Mouse (Mus musculus) hindbrain, postnatal 0 days (tissue): ENCODE data around the gene Traf3ip2. TPM values are rescaled to one million over a fixed set of nuclear protein-coding genes. Genes with fewer than 3 reads are reported as not detected.

Experiments
- ATAC-seq: fragments of 200-750 bp; cut with Nextera tagmentation; 2 replicates; pipeline ENCODE4 v1.8.0; 2017; ENCODE audit warnings: mild to moderate bottlenecking, moderate TSS enrichment, moderate library complexity
- DNase-seq: peaks from one replicate; pipeline ENCODE4 v3.0.0-alpha.2; 2015; ENCODE audit warnings: low spot score
- H3K27ac ChIP-seq: fragments of 300-500 bp; sonication (generic); 2 replicates; pipeline ENCODE4 v1.5.1; 2014; ENCODE audit warnings: mild to moderate bottlenecking
- H3K27me3 ChIP-seq: fragments of 300-500 bp; sonication (generic); 2 replicates; pipeline ENCODE4 v1.6.1; 2014; ENCODE audit warnings: low read length, mixed read lengths; ENCODE audit not compliant: insufficient read depth
- H3K36me3 ChIP-seq: fragments of 300-500 bp; sonication (generic); 2 replicates; pipeline ENCODE4 v1.6.1; 2014; ENCODE audit warnings: low read length, mixed read lengths; ENCODE audit not compliant: insufficient read depth
- H3K4me1 ChIP-seq: fragments of 300-500 bp; sonication (generic); 2 replicates; pipeline ENCODE4 v1.6.1; 2014; ENCODE audit warnings: antibody characterized with exemption, low read length, mixed read lengths; ENCODE audit not compliant: insufficient read depth
- H3K4me2 ChIP-seq: fragments of 300-500 bp; sonication (generic); 2 replicates; pipeline ENCODE4 v1.6.1; 2014; ENCODE audit warnings: low read depth, mild to moderate bottlenecking, low read length, moderate library complexity, mixed read lengths
- H3K4me3 ChIP-seq: fragments of 300-500 bp; sonication (generic); 2 replicates; pipeline ENCODE4 v1.5.1; 2014; ENCODE audit warnings: low read length
- H3K9ac ChIP-seq: fragments of 300-500 bp; sonication (generic); replicated peaks from 2 replicates; pipeline ENCODE4 v1.6.1; 2014; ENCODE audit warnings: mild to moderate bottlenecking, low read length, moderate library complexity, mixed read lengths
- H3K9me3 ChIP-seq: fragments of 300-500 bp; sonication (generic); 2 replicates; pipeline ENCODE4 v1.6.1; 2016; ENCODE audit warnings: low read length, mixed read lengths
- CTCF ChIP-seq: IDR thresholded peaks from 2 replicates; pipeline ENCODE4 v1.5.1; 2016; ENCODE audit warnings: antibody characterized with exemption, control low read depth, low read depth
- WGBS: fragments of 180-500 bp; shearing (Covaris S2); extraction: QIAGEN DNeasy Blood & Tissue Kit; methylation state at CpG from one replicate; pipeline ENCODE4 v1.1.7; 2014; 5-methylcytosine and 5-hydroxymethylcytosine counted together
- polyA plus RNA-seq: library from polyadenylated mRNA; unstranded; fragments of >200 nt; fragmentation: Nextera tagmentation; extraction: Ambion mirVana; gene quantifications from 2 replicates; pipeline ENCODE4 v1.2.1, GENCODE M21; 2015
- total RNA-seq: library from RNA; depleted of rRNA; stranded (reverse); fragments of >200 nt; gene quantifications from 2 replicates; pipeline ENCODE4 v1.2.3, GENCODE M21; 2014

Traf3ip2 gene
- total and polyA plus RNA-seq, 2 experiments from 2014 or later, result 5.3 to 5.7 TPM

GRCm38 (mm10) chr10:39589765-39590546 is 22.8 kb upstream of the Traf3ip2 start:
- 73% methylated on average over 19 of the region's 19 CpGs for WGBS
- 0 out of 2 replicates have a peak, but pooled peaks have one; percentile 30 for ATAC-seq
- H3K9ac ChIP-seq, result no peak overlapping the region

GRCm38 (mm10) chr10:39590629-39591028 is 22.1 kb upstream of the Traf3ip2 start:
- Histone ChIP-seq H3K9ac (no peak overlapping the region), H3K36me3 (no peaks in the 10 kb centered on the region), H3K4me1 (peaks cover 19% of the 10 kb centered on the region), H3K9me3 (no peaks in the 10 kb centered on the region), H3K27me3 (no peaks in the 10 kb centered on the region), H3K4me2 (no peak overlapping the region), H3K4me3 (no peak overlapping the region), H3K27ac (no peak overlapping the region)
- DNase-seq (no peak), ATAC-seq (no peak)
- TF ChIP-seq CTCF, result no peak
- WGBS, result 88% methylated on average over 10 of the region's 10 CpGs

More at GRCm38 (mm10) chr10:39589765-39590546, 22.8 kb upstream of the Traf3ip2 start:
- no peaks in the 10 kb centered on the region for H3K36me3 ChIP-seq
- no peak overlapping the region for H3K4me3 ChIP-seq
- no peak for DNase-seq
- peaks cover 19% of the 10 kb centered on the region for H3K4me1 ChIP-seq
- H3K4me2 ChIP-seq, result no peak overlapping the region
- TF ChIP-seq CTCF, result no peak
- H3K27me3 ChIP-seq, result no peaks in the 10 kb centered on the region
- H3K9me3 ChIP-seq, result no peaks in the 10 kb centered on the region
- H3K27ac ChIP-seq, result no peak overlapping the region

- WGBS, result 60% methylated on average over 4 of the region's 4 CpGs
- TF ChIP-seq CTCF, result no peak
- H3K27ac ChIP-seq, result no peak overlapping the region
- H3K4me3 ChIP-seq, result no peak overlapping the region
- no peaks in the 10 kb centered on the region for H3K9me3 ChIP-seq
- H3K4me2 ChIP-seq, result no peak overlapping the region
- H3K36me3 ChIP-seq, result no peaks in the 10 kb centered on the region
- H3K9ac ChIP-seq, result no peak overlapping the region
- H3K27me3 ChIP-seq, result no peaks in the 10 kb centered on the region
- peaks cover 9% of the 10 kb centered on the region for H3K4me1 ChIP-seq
- ATAC-seq (no peak), DNase-seq (no peak)
These were observed 20.2 kb upstream of the Traf3ip2 start for GRCm38 (mm10) chr10:39592501-39592900.

- no peak for DNase-seq
- 36% methylated on average over 1 of the region's 1 CpGs for WGBS
These were observed 18.0 kb upstream of the Traf3ip2 start for GRCm38 (mm10) chr10:39594716-39595115.

GRCm38 (mm10) chr10:39595862-39596261 is 16.9 kb upstream of the Traf3ip2 start:
- H3K27me3 ChIP-seq, result no peaks in the 10 kb centered on the region
- TF ChIP-seq CTCF, result no peak
- DNase-seq (peak; percentile 28), ATAC-seq (no peak)
- no peak overlapping the region for H3K4me2 ChIP-seq
- no peaks in the 10 kb centered on the region for H3K9me3 ChIP-seq
- no peak overlapping the region for H3K4me3 ChIP-seq
- no peak overlapping the region for H3K9ac ChIP-seq
- H3K27ac ChIP-seq, result no peak overlapping the region
- WGBS, result 43% methylated on average over 3 of the region's 3 CpGs
- no peaks in the 10 kb centered on the region for H3K36me3 ChIP-seq
- no peaks in the 10 kb centered on the region for H3K4me1 ChIP-seq

More at GRCm38 (mm10) chr10:39594716-39595115, 18.0 kb upstream of the Traf3ip2 start:
- Histone ChIP-seq H3K36me3 (no peaks in the 10 kb centered on the region), H3K4me3 (no peak overlapping the region), H3K27me3 (no peaks in the 10 kb centered on the region), H3K4me2 (no peak overlapping the region), H3K9me3 (no peaks in the 10 kb centered on the region), H3K9ac (no peak overlapping the region), H3K4me1 (no peaks in the 10 kb centered on the region), H3K27ac (no peak overlapping the region)
- no peak for ATAC-seq
- no peak for TF ChIP-seq CTCF

GRCm38 (mm10) chr10:39597116-39597791 is 15.5 kb upstream of the Traf3ip2 start:
- H3K4me3 ChIP-seq, result no peak overlapping the region
- H3K27ac ChIP-seq, result peak overlapping the region; percentile 27; the same call in 1 of the 2 replicates
- H3K27me3 ChIP-seq, result no peaks in the 10 kb centered on the region
- no peaks in the 10 kb centered on the region for H3K36me3 ChIP-seq
- no peak for TF ChIP-seq CTCF
- no peaks in the 10 kb centered on the region for H3K9me3 ChIP-seq
- ATAC-seq, result peak; percentile 48
- no peak overlapping the region; the same call in 1 of the 2 replicates for H3K9ac ChIP-seq
- WGBS, result 26% methylated on average over 9 of the region's 9 CpGs
- DNase-seq, result no peak
- H3K4me2 ChIP-seq, result no peak overlapping the region
- H3K4me1 ChIP-seq, result no peaks in the 10 kb centered on the region
